Mouse (Mus musculus) liver, embryonic 16.5 days (tissue): ENCODE data around the gene Zfp977. TPM values are rescaled to one million over a fixed set of nuclear protein-coding genes. Genes with fewer than 3 reads are reported as not detected.
"Not testable (repeated sequence)": the region's sequence is repeated elsewhere in the genome, so short reads cannot be mapped to it uniquely, and the experiment has no call there.

Experiments used
- ATAC-seq: fragments of 200-750 bp; cut with Nextera tagmentation; 2 replicates; pipeline ENCODE4 v1.8.0; 2017; ENCODE audit warnings: low read depth, mild to moderate bottlenecking, moderate number of reproducible peaks, moderate library complexity
- H3K27ac ChIP-seq: fragments of 300-500 bp; sonication (generic); 2 replicates; pipeline ENCODE4 v1.5.1; 2014; ENCODE audit warnings: mild to moderate bottlenecking, low read length
- H3K27me3 ChIP-seq: fragments of 300-500 bp; sonication (generic); 2 replicates; pipeline ENCODE4 v1.6.1; 2014; ENCODE audit warnings: low read depth, low read length, mixed read lengths; ENCODE audit not compliant: control insufficient read depth, insufficient read depth
- H3K36me3 ChIP-seq: fragments of 300-500 bp; sonication (generic); 2 replicates; pipeline ENCODE4 v1.6.1; 2014; ENCODE audit warnings: mild to moderate bottlenecking; ENCODE audit not compliant: control insufficient read depth, insufficient read depth
- H3K4me1 ChIP-seq: fragments of 300-500 bp; sonication (generic); 2 replicates; pipeline ENCODE4 v1.6.1; 2014; ENCODE audit warnings: low read depth, low read length, mixed read lengths; ENCODE audit not compliant: control insufficient read depth
- H3K4me2 ChIP-seq: fragments of 300-500 bp; sonication (generic); 2 replicates; pipeline ENCODE4 v1.6.1; 2014; ENCODE audit warnings: low read depth, low read length, mixed read lengths
- H3K4me3 ChIP-seq: fragments of 300-500 bp; sonication (generic); 2 replicates; pipeline ENCODE4 v1.5.1; 2014; ENCODE audit warnings: low read depth, mild to moderate bottlenecking, low read length
- H3K9ac ChIP-seq: fragments of 300-500 bp; sonication (generic); 2 replicates; pipeline ENCODE4 v1.6.1; 2014; ENCODE audit warnings: low read depth, low read length
- H3K9me3 ChIP-seq: fragments of 300-500 bp; sonication (generic); replicated peaks from 2 replicates; pipeline ENCODE4 v1.6.1; 2016; ENCODE audit warnings: low read length; ENCODE audit not compliant: control insufficient read depth
- WGBS: fragments of 180-500 bp; shearing (Covaris S2); extraction: QIAGEN DNeasy Blood & Tissue Kit; methylation state at CpG from one replicate; pipeline ENCODE4 v1.1.7; 2014; ENCODE audit not compliant: insufficient replicate concordance; 5-methylcytosine and 5-hydroxymethylcytosine counted together
- microRNA-seq: library from miRNA; unstranded; fragments of <30 nt; microRNA quantifications from one replicate; pipeline ENCODE4, GENCODE M21; 2016
- polyA plus RNA-seq: library from polyadenylated mRNA; unstranded; fragments of >200 nt; fragmentation: Nextera tagmentation; extraction: Ambion mirVana; gene quantifications from 2 replicates; pipeline ENCODE4 v1.2.1, GENCODE M21; 2015

Zfp977 gene
- polyA plus RNA-seq: 0.14 and 0.17 TPM in 2 replicates

GRCm38 (mm10) chr7:42592413-42592812, at the start of gene Zfp977:
Zfp977 (minus strand) TSS chr7:42592547.
- not testable (repeated sequence) for ATAC-seq, H3K9ac ChIP-seq, H3K4me2 ChIP-seq, H3K36me3 ChIP-seq, H3K27ac ChIP-seq, H3K4me3 ChIP-seq, H3K27me3 ChIP-seq, H3K9me3 ChIP-seq, H3K4me1 ChIP-seq
- WGBS: 74% methylated on average over 11 of the region's 11 CpGs

DNA sequence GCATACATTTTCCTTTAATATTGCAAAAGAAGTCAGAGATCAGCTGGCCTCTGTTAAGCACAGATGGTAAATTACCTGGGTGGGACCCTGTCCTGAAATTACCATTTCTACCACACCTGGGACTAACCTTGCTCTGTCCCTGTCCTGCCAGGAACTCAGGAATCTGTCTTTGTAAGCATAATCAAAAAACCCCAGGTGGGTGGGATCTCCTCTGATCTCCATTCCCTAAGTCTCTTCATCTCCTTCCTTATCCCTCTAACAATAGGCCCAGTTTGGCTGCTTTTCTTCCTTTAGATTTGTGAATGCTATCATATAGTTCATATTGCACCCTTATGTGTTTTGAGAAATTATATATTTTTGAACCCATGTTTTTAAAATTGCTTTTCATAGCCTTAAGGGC, 38.7 kb upstream of the Zfp977 start:
- H3K9ac ChIP-seq, H3K4me3 ChIP-seq, ATAC-seq, H3K9me3 ChIP-seq, H3K4me1 ChIP-seq, H3K4me2 ChIP-seq, H3K36me3 ChIP-seq, H3K27me3 ChIP-seq, H3K27ac ChIP-seq: not testable (repeated sequence)

DNA sequence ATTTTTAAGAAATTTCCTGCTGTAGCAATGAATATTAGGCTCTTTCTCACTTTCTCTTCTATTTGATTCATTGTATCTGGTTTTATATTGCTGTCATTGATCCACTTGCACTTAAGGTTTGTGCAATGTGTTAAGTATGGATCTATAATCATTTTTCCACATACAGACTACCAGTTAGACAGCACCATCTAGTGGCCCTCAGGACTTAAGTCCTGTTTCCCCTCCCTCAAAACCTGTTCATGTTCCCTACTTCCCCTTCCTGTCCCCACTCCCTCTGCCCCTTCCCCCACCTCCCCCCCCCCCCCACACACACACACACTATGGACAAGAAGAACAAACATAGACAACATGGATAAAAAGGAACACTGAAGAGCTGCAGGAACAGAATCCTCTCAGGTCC, 3.3 kb upstream of the Zfp977 start:
- not testable (repeated sequence) for H3K4me2 ChIP-seq, H3K27ac ChIP-seq, H3K9ac ChIP-seq, ATAC-seq, H3K9me3 ChIP-seq, H3K4me3 ChIP-seq, H3K36me3 ChIP-seq, H3K4me1 ChIP-seq, H3K27me3 ChIP-seq

GRCm38 (mm10) chr7:42591311-42591710, 1.0 kb downstream of the Zfp977 start:
- not testable (repeated sequence) for H3K4me3 ChIP-seq, H3K27me3 ChIP-seq, H3K27ac ChIP-seq, H3K4me2 ChIP-seq, H3K36me3 ChIP-seq, H3K9me3 ChIP-seq, H3K4me1 ChIP-seq, ATAC-seq, H3K9ac ChIP-seq

DNA sequence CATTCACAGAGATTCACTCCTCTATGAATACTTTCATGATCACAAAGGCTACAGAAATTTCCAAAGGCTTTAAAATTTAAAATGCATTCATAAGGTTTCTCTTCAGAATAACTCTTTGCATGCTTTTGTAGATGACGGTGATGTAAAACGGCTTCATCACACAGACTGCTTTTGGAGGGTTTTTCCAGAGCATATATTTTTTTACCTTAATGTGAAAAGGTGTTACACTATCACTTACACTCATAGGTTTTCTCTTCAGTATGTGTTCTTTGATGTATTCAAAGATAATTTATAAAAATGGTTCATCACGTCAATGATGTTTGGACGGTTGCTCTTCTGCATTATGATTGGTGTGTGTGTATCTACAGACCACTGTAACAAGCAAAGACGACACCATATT, 13.9 kb downstream of the Zfp977 start, which contains the start of gene Gm21028:
Gene Gm21028, minus strand, starts transcription at position 101 of the 400 bp plus-strand sequence.
- no peaks in the 10 kb centered on the region for H3K27me3 ChIP-seq
- no peak within 1 kb of the TSS for H3K9ac ChIP-seq
- no peaks in the 10 kb centered on the region for H3K9me3 ChIP-seq
- no peak within 1 kb of the TSS for H3K4me3 ChIP-seq
- WGBS: 70% methylated on average over 5 of the region's 5 CpGs
- H3K4me2 ChIP-seq: no peak within 1 kb of the TSS
- no peaks in the 10 kb centered on the region for H3K36me3 ChIP-seq
- no peaks in the 10 kb centered on the region for H3K4me1 ChIP-seq
- no peak within 1 kb of the TSS for H3K27ac ChIP-seq
- ATAC-seq: no peak

GRCm38 (mm10) chr7:42551766-42552165, 40.6 kb downstream of the Zfp977 start:
- Histone ChIP-seq H3K4me3 (no peak overlapping the region), H3K36me3 (no peaks in the 10 kb centered on the region), H3K4me1 (no peaks in the 10 kb centered on the region), H3K27me3 (no peaks in the 10 kb centered on the region), H3K9ac (no peak overlapping the region), H3K9me3 (no peaks in the 10 kb centered on the region; the same call in 1 of the 2 replicates), H3K27ac (no peak overlapping the region), H3K4me2 (no peak overlapping the region)
- 63% methylated on average over 3 of the region's 3 CpGs for whole genome bisulfite sequencing
- no peak for ATAC-seq

Small RNA genes within 50 kb of the gene (microRNA-seq; reads per million reads assigned to microRNA genes)
- gene Gm24938: not detected

Other genes with a start within 250 kb of the Zfp977 start
- not detected in 2 replicates for gene 4933421I07Rik, start 144.4 kb downstream of the Zfp977 start, polyA plus RNA-seq
- 2.9 and 3.0 TPM in 2 replicates for gene Zfp141, start 86.8 kb downstream of the Zfp977 start, polyA plus RNA-seq
- gene Gm21028, start 14.0 kb downstream of the Zfp977 start, polyA plus RNA-seq: not detected in 2 replicates
- gene Zfp976, start 50.0 kb upstream of the Zfp977 start, polyA plus RNA-seq: 0.59 and 0.71 TPM in 2 replicates
- gene Zfp975, start 100.2 kb upstream of the Zfp977 start, polyA plus RNA-seq: 1.5 and 1.7 TPM in 2 replicates
- gene Gm17067, start 134.5 kb upstream of the Zfp977 start, polyA plus RNA-seq: not detected in 2 replicates
- not detected in 2 replicates for gene Vmn2r62, start 201.0 kb upstream of the Zfp977 start, polyA plus RNA-seq